Mouse (Mus musculus) limb, embryonic 11.5 days (tissue): ENCODE measurements around the gene 1700034J05Rik. TPM values are rescaled to one million over a fixed set of nuclear protein-coding genes. Genes with fewer than 3 reads are reported as not detected.

Experiments used
- ATAC-seq: fragments of 200-750 bp; cut with Nextera tagmentation; 2 replicates; pipeline ENCODE4 v1.8.0; 2017; ENCODE audit warnings: low read depth; ENCODE audit not compliant: insufficient number of reproducible peaks, low FRiP score, low TSS enrichment
- DNase-seq: peaks from one replicate; pipeline ENCODE4 v3.0.0-alpha.2; 2015; ENCODE audit warnings: low spot score
- H3K27ac ChIP-seq: fragments of 300-500 bp; sonication (generic); replicated peaks from 2 replicates; pipeline ENCODE4 v1.5.1; 2014; ENCODE audit warnings: low read depth, mild to moderate bottlenecking, low read length
- H3K27me3 ChIP-seq: fragments of 300-500 bp; sonication (generic); 2 replicates; pipeline ENCODE4 v1.6.1; 2014; ENCODE audit warnings: mild to moderate bottlenecking, low read length, mixed read lengths; ENCODE audit not compliant: control insufficient read depth, insufficient read depth
- H3K36me3 ChIP-seq: fragments of 300-500 bp; sonication (generic); 2 replicates; pipeline ENCODE4 v1.6.1; 2014; ENCODE audit warnings: mild to moderate bottlenecking, low read length, moderate library complexity, mixed read lengths; ENCODE audit not compliant: control insufficient read depth, insufficient read depth
- H3K4me1 ChIP-seq: fragments of 300-500 bp; sonication (generic); 2 replicates; pipeline ENCODE4 v1.6.1; 2014; ENCODE audit warnings: low read length, mixed read lengths; ENCODE audit not compliant: control insufficient read depth, insufficient read depth
- H3K4me2 ChIP-seq: fragments of 300-500 bp; sonication (generic); 2 replicates; pipeline ENCODE4 v1.6.1; 2014; ENCODE audit warnings: low read depth, mild to moderate bottlenecking, moderate library complexity; ENCODE audit not compliant: severe bottlenecking
- H3K4me3 ChIP-seq: fragments of 300-500 bp; sonication (generic); 2 replicates; pipeline ENCODE4 v1.5.1; 2014; ENCODE audit warnings: low read depth, low read length
- H3K9ac ChIP-seq: fragments of 300-500 bp; sonication (generic); 2 replicates; pipeline ENCODE4 v1.6.1; 2014; ENCODE audit warnings: mild to moderate bottlenecking, low read length
- H3K9me3 ChIP-seq: fragments of 300-500 bp; sonication (generic); 2 replicates; pipeline ENCODE4 v1.6.1; 2016; ENCODE audit warnings: low read length; ENCODE audit not compliant: control insufficient read depth
- WGBS: fragments of 180-500 bp; shearing (Covaris S2); extraction: QIAGEN DNeasy Blood & Tissue Kit; methylation state at CpG from one replicate; pipeline ENCODE4 v1.1.7; 2014; 5-methylcytosine and 5-hydroxymethylcytosine counted together
- polyA plus RNA-seq: library from polyadenylated mRNA; unstranded; fragments of >200 nt; fragmentation: Nextera tagmentation; extraction: Ambion mirVana; gene quantifications from 2 replicates; pipeline ENCODE4 v1.2.1, GENCODE M21; 2014

Gene 1700034J05Rik
- polyA plus RNA-seq, 1 experiment from 2014 or later = not detected

- no peak for ATAC-seq
- Histone ChIP-seq H3K4me2 (no peak overlapping the region), H3K9me3 (no peaks in the 10 kb centered on the region), H3K4me3 (no peak overlapping the region), H3K27ac (no peak overlapping the region), H3K9ac (no peak overlapping the region), H3K36me3 (no peaks in the 10 kb centered on the region), H3K27me3 (no peaks in the 10 kb centered on the region), H3K4me1 (peaks cover 4% of the 10 kb centered on the region; the same call in 1 of the 2 replicates)
- WGBS = 72% methylated on average over 6 of the region's 6 CpGs
- DNase-seq = no peak
These were observed 7.7 kb downstream of the 1700034J05Rik start for GRCm38 (mm10) chr6:146946327-146947029.

- Histone ChIP-seq H3K9ac (no peak overlapping the region), H3K4me2 (no peak overlapping the region), H3K4me1 (0 out of 2 replicates have a peak, but pooled peaks cover 4% of the 10 kb centered on the region), H3K27me3 (no peaks in the 10 kb centered on the region), H3K27ac (no peak overlapping the region), H3K36me3 (no peaks in the 10 kb centered on the region), H3K9me3 (no peaks in the 10 kb centered on the region), H3K4me3 (no peak overlapping the region)
- DNase-seq (no peak), ATAC-seq (no peak)
- 79% methylated on average over 4 of the region's 4 CpGs for WGBS
These were observed 9.4 kb downstream of the 1700034J05Rik start for GRCm38 (mm10) chr6:146944830-146945229.

- Histone ChIP-seq H3K27ac (no peak overlapping the region), H3K36me3 (peaks cover 2% of the 10 kb centered on the region; the same call in 1 of the 2 replicates), H3K27me3 (no peaks in the 10 kb centered on the region), H3K4me2 (no peak overlapping the region), H3K4me1 (0 out of 2 replicates have a peak, but pooled peaks cover 4% of the 10 kb centered on the region), H3K9ac (no peak overlapping the region), H3K4me3 (no peak overlapping the region), H3K9me3 (no peaks in the 10 kb centered on the region)
- no peak for ATAC-seq
- DNase-seq = no peak
These were observed 10.2 kb downstream of the 1700034J05Rik start for GRCm38 (mm10) chr6:146944009-146944408.

DNA sequence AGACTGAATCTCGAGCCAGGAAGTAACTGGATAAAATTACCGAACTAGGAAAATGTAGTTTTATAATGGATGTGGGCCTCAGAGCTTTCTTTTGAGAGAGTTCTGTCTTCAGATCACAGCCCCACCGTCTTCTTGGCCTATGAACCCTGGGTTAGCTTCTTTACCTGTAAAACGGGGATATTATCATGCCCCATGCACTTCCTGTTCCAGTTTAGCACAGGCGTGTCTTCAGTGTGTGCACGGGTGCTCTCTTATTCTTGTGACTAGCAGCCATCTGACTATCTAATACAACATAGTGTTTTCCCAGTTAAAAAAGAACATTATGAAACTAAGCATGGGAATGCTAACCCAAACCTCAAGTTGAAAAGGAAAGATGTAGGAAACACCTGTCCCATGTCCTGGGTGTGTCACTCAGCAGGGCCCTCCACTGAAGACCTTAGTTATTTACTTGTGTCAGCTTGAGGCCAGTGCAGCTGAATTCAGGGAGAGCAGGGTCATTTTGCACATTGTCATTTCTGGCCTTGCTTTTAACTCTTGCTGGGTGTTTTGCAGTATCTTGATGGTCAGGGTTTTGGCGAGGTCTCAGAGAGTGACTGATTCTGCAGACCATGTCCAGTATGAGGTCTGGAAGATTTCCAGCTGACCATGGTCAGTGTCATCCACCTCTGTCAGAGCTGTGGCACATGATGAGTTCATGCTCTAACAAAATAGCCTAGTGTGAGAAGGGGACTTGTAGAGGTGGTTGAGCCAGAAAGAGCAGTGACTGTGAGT lies 12.5 kb downstream of the 1700034J05Rik start:
- no peaks in the 10 kb centered on the region for H3K4me1 ChIP-seq
- no peak overlapping the region for H3K27ac ChIP-seq

GRCm38 (mm10) chr6:146939026-146939425 lies 15.2 kb downstream of the 1700034J05Rik start:
- H3K4me1 ChIP-seq = no peaks in the 10 kb centered on the region
- no peak overlapping the region for H3K4me3 ChIP-seq
- H3K27me3 ChIP-seq = no peaks in the 10 kb centered on the region
- H3K27ac ChIP-seq = no peak overlapping the region
- ATAC-seq = no peak
- no peaks in the 10 kb centered on the region for H3K9me3 ChIP-seq
- no peak overlapping the region for H3K9ac ChIP-seq
- no peak overlapping the region for H3K4me2 ChIP-seq
- peaks cover 2% of the 10 kb centered on the region; the same call in 1 of the 2 replicates for H3K36me3 ChIP-seq
- 83% methylated on average over 8 of the region's 8 CpGs for WGBS
- no peak for DNase-seq

More for the DNA sequence above, 12.5 kb downstream of the 1700034J05Rik start:
- Histone ChIP-seq H3K4me2 (no peak overlapping the region), H3K4me3 (no peak overlapping the region), H3K27me3 (no peaks in the 10 kb centered on the region), H3K9ac (no peak overlapping the region), H3K36me3 (peaks cover 2% of the 10 kb centered on the region; the same call in 1 of the 2 replicates), H3K9me3 (no peaks in the 10 kb centered on the region)
- WGBS = 88% methylated on average over 7 of the region's 7 CpGs
- no peak for ATAC-seq
- no peak for DNase-seq

- no peak overlapping the region for H3K9ac ChIP-seq
- no peak overlapping the region for H3K4me3 ChIP-seq
- DNase-seq (no peak), ATAC-seq (no peak)
- no peaks in the 10 kb centered on the region for H3K27me3 ChIP-seq
- H3K4me2 ChIP-seq = no peak overlapping the region
- H3K4me1 ChIP-seq = peaks cover 6% of the 10 kb centered on the region; the same call in 1 of the 2 replicates
- 92% methylated on average over 6 of the region's 6 CpGs for WGBS
- H3K27ac ChIP-seq = no peak overlapping the region
- peaks cover 2% of the 10 kb centered on the region; the same call in 1 of the 2 replicates for H3K36me3 ChIP-seq
- no peaks in the 10 kb centered on the region for H3K9me3 ChIP-seq
These were observed 18.3 kb downstream of the 1700034J05Rik start for GRCm38 (mm10) chr6:146935957-146936356.

- Histone ChIP-seq H3K4me2 (no peak overlapping the region), H3K9me3 (no peaks in the 10 kb centered on the region), H3K36me3 (no peaks in the 10 kb centered on the region), H3K4me3 (no peak overlapping the region), H3K27ac (no peak overlapping the region), H3K27me3 (no peaks in the 10 kb centered on the region), H3K4me1 (peaks cover 6% of the 10 kb centered on the region; the same call in 1 of the 2 replicates), H3K9ac (no peak overlapping the region)
- 35% methylated on average over 6 of the region's 6 CpGs for WGBS
- 0 out of 2 replicates have a peak, but pooled peaks have one; percentile 47 for ATAC-seq
- no peak for DNase-seq
These were observed 21.1 kb downstream of the 1700034J05Rik start for GRCm38 (mm10) chr6:146933123-146933522.

- no peak for DNase-seq
- no peak for ATAC-seq
- WGBS = 53% methylated on average over 2 of the region's 2 CpGs
- Histone ChIP-seq H3K27ac (no peak overlapping the region), H3K9ac (no peak overlapping the region), H3K27me3 (no peaks in the 10 kb centered on the region), H3K4me3 (no peak overlapping the region), H3K36me3 (no peaks in the 10 kb centered on the region), H3K4me1 (peaks cover 14% of the 10 kb centered on the region), H3K9me3 (no peaks in the 10 kb centered on the region), H3K4me2 (no peak overlapping the region)
These were observed 25.2 kb downstream of the 1700034J05Rik start for GRCm38 (mm10) chr6:146929031-146929430.
